Mouse (Mus musculus): ENCODE measurements around the gene Caly.

Caly gene

DNA sequence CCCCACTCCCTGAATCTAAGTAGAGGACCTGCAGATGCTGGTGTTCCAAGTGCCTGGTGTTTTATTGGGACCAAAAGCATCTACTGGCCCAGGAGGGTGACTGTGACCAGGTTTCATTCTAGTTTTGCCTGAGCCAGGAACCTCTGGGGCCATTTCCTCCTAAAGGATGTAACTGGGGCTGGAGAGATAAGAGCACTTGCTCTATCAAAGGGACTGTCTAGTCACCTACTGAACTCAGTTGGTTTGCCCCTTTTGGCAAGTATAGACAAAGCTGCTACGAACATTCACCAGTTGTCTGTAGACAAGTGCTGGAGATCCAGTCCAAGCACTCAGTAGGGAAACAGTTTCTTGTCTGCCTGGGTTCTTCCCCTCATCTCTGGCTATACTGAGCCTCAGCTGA is 16.1 kb upstream of the Caly start:
- no peaks in the 10 kb centered on the region for H3K9me3 ChIP-seq (ENCODE audit: low read length)
- peaks cover 15% of the 10 kb centered on the region for H3K36me3 ChIP-seq (ENCODE audit: insufficient read depth, low read length)
- TF ChIP-seq NANOG (IDR thresholded peaks at IDR 0.05; ENCODE audit: borderline replicate concordance, low read length) (no peak), POU5F1 (IDR thresholded peaks at IDR 0.05; ENCODE audit: borderline replicate concordance, low read length) (no peak), CTCF (conservative IDR thresholded peaks at IDR 0.05; ENCODE audit: low read length) (no peak)
- peaks cover 22% of the 10 kb centered on the region for H3K4me1 ChIP-seq (replicated peaks; ENCODE audit: low read depth, low read length)
- no peak overlapping the region for H3K4me3 ChIP-seq (replicated peaks; ENCODE audit: low read length)
- peaks cover 15% of the 10 kb centered on the region; the same call in 1 of the 2 replicates for H3K27me3 ChIP-seq (ENCODE audit: insufficient read depth, low read length)

DNA sequence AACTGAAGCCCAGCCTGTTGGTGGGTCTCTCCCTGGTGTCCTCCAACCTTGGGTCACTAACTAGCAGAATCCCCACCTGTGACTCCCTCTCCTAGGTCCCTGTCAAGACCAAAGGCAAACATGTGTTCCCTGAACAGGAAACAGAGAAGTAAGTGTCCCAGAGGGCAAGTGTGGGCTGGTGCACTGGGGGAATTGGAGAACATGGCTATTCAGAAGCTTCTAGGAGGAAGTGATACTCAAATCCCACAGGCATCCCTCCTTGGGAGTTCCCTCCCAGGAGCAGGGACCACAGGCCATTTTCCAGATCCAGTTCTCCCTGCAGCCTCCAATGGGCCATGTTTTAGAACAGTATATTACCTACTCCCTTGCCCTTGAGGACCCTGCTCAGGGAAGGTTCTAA is 13.7 kb upstream of the Caly start:
- Histone ChIP-seq H3K36me3 (ENCODE audit: insufficient read depth, low read length) (peaks cover 15% of the 10 kb centered on the region), H3K9me3 (ENCODE audit: low read length) (no peaks in the 10 kb centered on the region), H3K4me1 (replicated peaks; ENCODE audit: low read depth, low read length) (peaks cover 4% of the 10 kb centered on the region), H3K27me3 (ENCODE audit: insufficient read depth, low read length) (peaks cover 12% of the 10 kb centered on the region; the same call in 1 of the 2 replicates), H3K4me3 (replicated peaks; ENCODE audit: low read length) (no peak overlapping the region)
- TF ChIP-seq NANOG (IDR thresholded peaks at IDR 0.05; ENCODE audit: borderline replicate concordance, low read length), result no peak
- TF ChIP-seq CTCF (conservative IDR thresholded peaks at IDR 0.05; ENCODE audit: low read length), result no peak
- no peak for TF ChIP-seq POU5F1 (IDR thresholded peaks at IDR 0.05; ENCODE audit: borderline replicate concordance, low read length)

DNA sequence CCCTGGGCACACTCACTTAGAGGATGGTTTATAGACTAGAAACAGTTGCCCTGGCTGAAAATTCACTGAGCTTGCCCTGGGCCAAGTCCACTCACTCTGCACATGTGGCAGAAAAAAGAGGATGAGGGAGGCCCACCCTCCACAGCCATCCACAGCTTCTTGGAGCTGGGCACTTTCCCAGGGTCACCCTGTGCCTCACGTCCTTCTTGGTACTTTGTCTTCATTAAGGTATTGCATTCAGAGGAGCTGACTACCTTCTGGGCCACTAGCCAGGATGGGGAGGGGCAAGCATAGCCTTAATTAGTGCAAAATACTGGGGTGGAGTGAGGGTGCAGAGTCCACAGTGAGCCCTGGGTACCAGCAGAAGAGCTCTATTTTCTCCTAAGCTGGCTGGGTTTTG is 13.2 kb upstream of the Caly start:
- Histone ChIP-seq H3K36me3 (ENCODE audit: insufficient read depth, low read length) (peaks cover 15% of the 10 kb centered on the region), H3K9me3 (ENCODE audit: low read length) (no peaks in the 10 kb centered on the region), H3K4me1 (replicated peaks; ENCODE audit: low read depth, low read length) (no peaks in the 10 kb centered on the region; the same call in 1 of the 2 replicates), H3K4me3 (replicated peaks; ENCODE audit: low read length) (no peak overlapping the region), H3K27me3 (ENCODE audit: insufficient read depth, low read length) (peaks cover 12% of the 10 kb centered on the region; the same call in 1 of the 2 replicates)
- no peak for TF ChIP-seq NANOG (IDR thresholded peaks at IDR 0.05; ENCODE audit: borderline replicate concordance, low read length)
- TF ChIP-seq CTCF (conservative IDR thresholded peaks at IDR 0.05; ENCODE audit: low read length), result no peak
- no peak for TF ChIP-seq POU5F1 (IDR thresholded peaks at IDR 0.05; ENCODE audit: borderline replicate concordance, low read length)

DNA sequence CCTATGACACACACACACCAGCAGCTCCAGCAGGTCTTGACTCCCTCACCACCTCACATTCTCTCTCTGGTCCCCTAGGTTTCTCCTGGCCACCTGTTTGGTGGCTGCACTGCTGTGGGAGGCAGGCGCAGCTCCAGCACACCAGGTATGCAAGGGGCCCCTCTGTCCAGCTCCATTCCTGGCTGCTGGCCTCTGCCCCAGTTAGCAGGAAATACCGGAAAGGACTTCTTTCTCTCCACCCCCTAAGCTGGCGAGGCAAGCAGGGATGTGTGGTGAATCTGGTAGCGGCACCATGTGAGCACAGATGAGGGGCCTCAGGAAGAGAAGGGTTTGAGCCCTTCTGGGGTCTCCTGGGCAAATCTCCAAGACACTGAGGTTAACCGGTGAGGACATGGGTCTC is 12.6 kb upstream of the Caly start:
- TF ChIP-seq POU5F1 (IDR thresholded peaks at IDR 0.05; ENCODE audit: borderline replicate concordance, low read length), result no peak
- no peak for TF ChIP-seq CTCF (conservative IDR thresholded peaks at IDR 0.05; ENCODE audit: low read length)
- no peak for TF ChIP-seq NANOG (IDR thresholded peaks at IDR 0.05; ENCODE audit: borderline replicate concordance, low read length)

DNA sequence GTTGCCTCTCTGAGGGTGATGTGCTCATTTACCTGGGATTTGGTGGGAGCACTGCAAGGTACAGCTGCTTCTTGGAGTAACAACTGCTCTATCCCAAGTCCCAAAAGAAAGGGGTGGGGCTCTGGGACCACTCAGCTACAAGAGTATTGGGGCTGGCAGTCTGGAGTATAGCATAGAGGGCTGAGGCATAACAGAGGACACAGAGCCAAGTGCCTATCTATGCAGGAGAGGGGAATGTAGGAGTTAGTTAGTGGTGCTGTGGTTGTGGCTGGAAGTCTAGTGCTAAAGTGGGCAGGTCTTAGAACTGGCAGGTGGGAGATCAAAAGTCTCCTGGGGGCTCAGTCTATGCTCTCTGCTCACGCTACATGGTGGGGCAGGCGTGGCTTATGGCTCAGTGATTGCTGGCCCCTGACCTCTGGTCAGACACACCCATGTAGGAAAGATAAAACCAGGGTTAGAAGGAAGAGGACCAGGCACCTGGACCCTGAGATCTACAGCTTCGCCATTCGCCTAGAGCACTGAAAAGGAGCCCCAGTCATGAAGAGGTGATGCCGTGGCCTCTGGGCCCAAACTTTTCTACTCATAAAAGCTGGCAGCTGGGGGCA is 10.7 kb upstream of the Caly start, which contains the start of gene Prap1:
Gene Prap1 (plus strand): TSS at position 472 of the 605 bp plus-strand sequence.
- peaks cover 12% of the 10 kb centered on the region; the same call in 1 of the 2 replicates for H3K27me3 ChIP-seq (ENCODE audit: insufficient read depth, low read length)
- no peak for TF ChIP-seq NANOG (IDR thresholded peaks at IDR 0.05; ENCODE audit: borderline replicate concordance, low read length)
- TF ChIP-seq POU5F1 (IDR thresholded peaks at IDR 0.05; ENCODE audit: borderline replicate concordance, low read length), result no peak
- no peak for TF ChIP-seq CTCF (conservative IDR thresholded peaks at IDR 0.05; ENCODE audit: low read length)
- peaks cover 3% of the 10 kb centered on the region; the same call in 1 of the 2 replicates for H3K4me1 ChIP-seq (replicated peaks; ENCODE audit: low read depth, low read length)
- no peaks in the 10 kb centered on the region for H3K36me3 ChIP-seq (ENCODE audit: insufficient read depth, low read length)
- H3K9me3 ChIP-seq (ENCODE audit: low read length), result no peaks in the 10 kb centered on the region
- H3K4me3 ChIP-seq (replicated peaks; ENCODE audit: low read length), result no peak within 1 kb of the TSS

More for the DNA sequence above, 12.6 kb upstream of the Caly start:
- Histone ChIP-seq H3K4me1 (replicated peaks; ENCODE audit: low read depth, low read length) (peaks cover 2% of the 10 kb centered on the region; the same call in 1 of the 2 replicates), H3K9me3 (ENCODE audit: low read length) (no peaks in the 10 kb centered on the region), H3K4me3 (replicated peaks; ENCODE audit: low read length) (no peak overlapping the region), H3K36me3 (ENCODE audit: insufficient read depth, low read length) (peaks cover 15% of the 10 kb centered on the region), H3K27me3 (ENCODE audit: insufficient read depth, low read length) (peaks cover 12% of the 10 kb centered on the region; the same call in 1 of the 2 replicates)

DNA sequence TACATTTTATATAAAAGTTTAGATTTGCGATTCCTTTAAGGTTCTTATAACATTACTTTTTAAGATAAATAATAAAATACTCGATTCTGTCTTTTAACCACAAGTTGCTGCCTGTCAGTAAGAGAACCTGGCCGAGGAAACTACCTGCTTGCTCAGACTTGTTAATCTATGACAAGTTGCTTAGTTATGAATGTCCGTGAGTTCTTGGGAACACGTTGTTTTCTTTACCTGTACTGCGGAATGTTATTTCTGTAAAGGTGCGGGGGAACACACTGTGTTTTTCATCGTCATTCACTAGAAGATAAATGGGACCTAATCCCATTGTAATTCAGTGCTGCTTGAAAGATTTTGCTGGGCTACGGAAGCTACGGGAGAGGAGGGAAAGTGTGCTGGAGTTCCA is 8.3 kb upstream of the Caly start:
- H3K27me3 ChIP-seq (ENCODE audit: insufficient read depth, low read length), result peaks cover 6% of the 10 kb centered on the region; the same call in 1 of the 2 replicates
- peaks cover 18% of the 10 kb centered on the region for H3K4me1 ChIP-seq (replicated peaks; ENCODE audit: low read depth, low read length)
- no peak for TF ChIP-seq POU5F1 (IDR thresholded peaks at IDR 0.05; ENCODE audit: borderline replicate concordance, low read length)
- TF ChIP-seq CTCF (conservative IDR thresholded peaks at IDR 0.05; ENCODE audit: low read length), result no peak
- no peaks in the 10 kb centered on the region for H3K36me3 ChIP-seq (ENCODE audit: insufficient read depth, low read length)
- H3K9me3 ChIP-seq (ENCODE audit: low read length), result no peaks in the 10 kb centered on the region
- no peak overlapping the region for H3K4me3 ChIP-seq (replicated peaks; ENCODE audit: low read length)

DNA sequence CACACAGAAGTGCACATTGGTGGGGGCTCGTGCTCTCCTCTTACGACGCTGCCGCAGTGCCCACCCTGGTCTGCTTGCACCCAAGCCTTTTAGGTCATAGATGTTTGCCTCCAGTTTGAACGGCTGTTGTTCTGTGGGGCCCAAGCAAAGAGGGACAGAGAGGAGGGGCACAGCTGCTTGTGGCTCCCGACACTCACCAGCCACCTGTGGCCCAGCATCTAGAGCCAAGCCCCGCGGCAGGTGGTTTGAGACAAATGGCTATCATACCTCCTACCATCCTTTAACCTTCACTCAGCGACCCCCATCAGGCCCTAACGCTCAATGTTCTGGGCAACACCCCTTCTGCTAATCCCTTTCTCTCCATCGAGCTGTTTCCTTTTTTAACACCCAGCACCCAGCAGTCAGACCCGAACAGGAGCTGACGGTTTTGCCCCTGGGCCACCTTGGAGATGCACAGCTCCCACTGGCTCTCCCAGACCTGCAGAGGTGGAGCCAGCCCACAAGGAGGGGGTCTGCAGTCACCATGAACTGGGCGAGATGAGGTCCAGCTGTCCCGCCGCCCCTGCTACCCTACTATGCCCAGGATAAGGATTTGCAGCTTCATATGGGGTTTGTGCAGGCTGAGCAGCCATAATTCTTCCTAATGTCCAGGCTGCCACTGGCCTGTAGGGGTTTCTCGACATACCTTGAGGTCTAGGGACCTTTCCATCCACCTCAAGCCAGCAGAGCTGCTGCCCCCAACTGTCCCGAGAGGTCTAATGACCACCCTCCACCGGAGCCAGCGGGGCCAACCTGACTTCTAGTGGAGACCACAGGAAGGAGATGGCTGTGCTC is 723 bp downstream of the Caly start:
- no peaks in the 10 kb centered on the region for H3K36me3 ChIP-seq (ENCODE audit: insufficient read depth, low read length)
- TF ChIP-seq NANOG (IDR thresholded peaks at IDR 0.05; ENCODE audit: borderline replicate concordance, low read length) (no peak), CTCF (conservative IDR thresholded peaks at IDR 0.05; ENCODE audit: low read length) (no peak), POU5F1 (IDR thresholded peaks at IDR 0.05; ENCODE audit: borderline replicate concordance, low read length) (no peak)
- H3K27me3 ChIP-seq (ENCODE audit: insufficient read depth, low read length), result peaks cover 34% of the 10 kb centered on the region
- H3K4me3 ChIP-seq (replicated peaks; ENCODE audit: low read length), result 0 out of 2 replicates have a peak overlapping the region, but pooled peaks have one; percentile 26
- no peaks in the 10 kb centered on the region for H3K9me3 ChIP-seq (ENCODE audit: low read length)
- peaks cover 50% of the 10 kb centered on the region for H3K4me1 ChIP-seq (replicated peaks; ENCODE audit: low read depth, low read length)

DNA sequence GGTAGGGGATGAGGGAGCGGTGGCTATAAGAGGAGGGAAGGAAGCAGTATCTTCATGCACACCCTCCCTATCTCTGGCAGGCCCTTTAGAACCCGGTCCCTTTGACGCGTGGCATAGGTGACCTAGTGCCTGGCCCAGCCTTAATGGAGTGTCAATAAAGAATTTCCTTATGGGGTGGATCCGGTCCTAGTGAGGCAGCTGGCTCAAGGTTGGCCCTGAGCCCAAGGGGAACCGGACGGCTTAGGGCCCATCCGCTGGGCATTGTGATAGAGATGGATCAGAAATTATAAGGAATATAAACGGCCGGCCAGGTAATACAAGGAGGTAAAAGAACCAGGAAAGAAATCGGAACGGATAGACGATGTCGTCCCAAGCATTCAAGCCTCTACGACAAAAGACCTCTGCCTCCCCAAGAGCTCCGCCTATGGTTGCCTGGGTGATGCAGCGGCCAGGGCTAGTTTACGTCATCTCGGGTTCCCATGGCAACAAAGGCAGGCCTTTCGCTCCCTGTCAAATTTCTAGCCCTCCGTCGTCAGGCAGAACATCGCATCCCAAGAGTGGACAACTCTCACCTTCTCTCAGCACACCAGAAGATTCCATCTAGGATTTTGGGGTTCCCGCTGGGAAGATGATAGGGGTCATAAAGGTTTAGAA is 1.7 kb downstream of the Caly start:
- peaks cover 34% of the 10 kb centered on the region for H3K27me3 ChIP-seq (ENCODE audit: insufficient read depth, low read length)
- no peak for TF ChIP-seq POU5F1 (IDR thresholded peaks at IDR 0.05; ENCODE audit: borderline replicate concordance, low read length)
- no peak for TF ChIP-seq NANOG (IDR thresholded peaks at IDR 0.05; ENCODE audit: borderline replicate concordance, low read length)
- TF ChIP-seq CTCF (conservative IDR thresholded peaks at IDR 0.05; ENCODE audit: low read length), result no peak
- 0 out of 2 replicates have a peak overlapping the region, but pooled peaks have one; percentile 24 for H3K4me3 ChIP-seq (replicated peaks; ENCODE audit: low read length)
- no peaks in the 10 kb centered on the region for H3K9me3 ChIP-seq (ENCODE audit: low read length)
- peaks cover 52% of the 10 kb centered on the region for H3K4me1 ChIP-seq (replicated peaks; ENCODE audit: low read depth, low read length)
- no peaks in the 10 kb centered on the region for H3K36me3 ChIP-seq (ENCODE audit: insufficient read depth, low read length)
